Mouse (Mus musculus) midbrain, postnatal 0 days (tissue): Measurements from ENCODE around the gene E130308A19Rik. TPM values are rescaled to one million over a fixed set of nuclear protein-coding genes. Genes with fewer than 3 reads are reported as not detected.

Source experiments
- ATAC-seq: fragments of 200-750 bp; cut with Nextera tagmentation; 2 replicates; pipeline ENCODE4 v1.8.0; 2017; ENCODE audit warnings: moderate number of reproducible peaks, mild to moderate bottlenecking, moderate TSS enrichment, moderate library complexity; ENCODE audit not compliant: low FRiP score
- DNase-seq: peaks from one replicate; pipeline ENCODE4 v3.0.0-alpha.2; 2015; ENCODE audit warnings: low spot score
- H3K27ac ChIP-seq: fragments of 300-500 bp; sonication (generic); 2 replicates; pipeline ENCODE4 v1.5.1; 2014; ENCODE audit warnings: low read depth, mild to moderate bottlenecking, low read length, mixed read lengths
- H3K27me3 ChIP-seq: fragments of 300-500 bp; sonication (generic); 2 replicates; pipeline ENCODE4 v1.6.1; 2014; ENCODE audit warnings: low read length, control low read depth, mixed read lengths; ENCODE audit not compliant: insufficient read depth
- H3K36me3 ChIP-seq: fragments of 300-500 bp; sonication (generic); 2 replicates; pipeline ENCODE4 v1.6.1; 2014; ENCODE audit warnings: low read length, control low read depth, mixed read lengths; ENCODE audit not compliant: insufficient read depth
- H3K4me1 ChIP-seq: fragments of 300-500 bp; sonication (generic); 2 replicates; pipeline ENCODE4 v1.6.1; 2014; ENCODE audit warnings: mild to moderate bottlenecking, control low read depth, antibody characterized with exemption, low read length, mixed read lengths; ENCODE audit not compliant: insufficient read depth
- H3K4me2 ChIP-seq: fragments of 300-500 bp; sonication (generic); 2 replicates; pipeline ENCODE4 v1.6.1; 2014; ENCODE audit warnings: low read depth, mild to moderate bottlenecking, low read length, mixed read lengths; ENCODE audit not compliant: poor library complexity, severe bottlenecking
- H3K4me3 ChIP-seq: fragments of 300-500 bp; sonication (generic); 2 replicates; pipeline ENCODE4 v1.5.1; 2014; ENCODE audit warnings: low read depth, mild to moderate bottlenecking, low read length, moderate library complexity
- H3K9ac ChIP-seq: fragments of 300-500 bp; sonication (generic); replicated peaks from 2 replicates; pipeline ENCODE4 v1.6.1; 2014; ENCODE audit warnings: mild to moderate bottlenecking, low read length, moderate library complexity, mixed read lengths; ENCODE audit not compliant: poor library complexity, severe bottlenecking
- H3K9me3 ChIP-seq: fragments of 300-500 bp; sonication (generic); 2 replicates; pipeline ENCODE4 v1.6.1; 2016; ENCODE audit warnings: low read length, control low read depth
- CTCF ChIP-seq: IDR thresholded peaks from 2 replicates; pipeline ENCODE4 v1.5.1; 2016; ENCODE audit warnings: antibody characterized with exemption, mild to moderate bottlenecking
- WGBS: fragments of 180-500 bp; shearing (Covaris S2); extraction: QIAGEN DNeasy Blood & Tissue Kit; methylation state at CpG from one replicate; pipeline ENCODE4 v1.1.7; 2014; 5-methylcytosine and 5-hydroxymethylcytosine counted together
- polyA plus RNA-seq: library from polyadenylated mRNA; unstranded; fragments of >200 nt; fragmentation: Nextera tagmentation; extraction: Ambion mirVana; gene quantifications from 2 replicates; pipeline ENCODE4 v1.2.1, GENCODE M21; 2015
- total RNA-seq: library from RNA; depleted of rRNA; stranded (reverse); fragments of >200 nt; gene quantifications from 2 replicates; pipeline ENCODE4 v1.2.3, GENCODE M21; 2014; rRNA removed

The E130308A19Rik gene
- total and polyA plus RNA-seq, 2 experiments from 2014 or later: 27.9 to 33.5 TPM

DNA sequence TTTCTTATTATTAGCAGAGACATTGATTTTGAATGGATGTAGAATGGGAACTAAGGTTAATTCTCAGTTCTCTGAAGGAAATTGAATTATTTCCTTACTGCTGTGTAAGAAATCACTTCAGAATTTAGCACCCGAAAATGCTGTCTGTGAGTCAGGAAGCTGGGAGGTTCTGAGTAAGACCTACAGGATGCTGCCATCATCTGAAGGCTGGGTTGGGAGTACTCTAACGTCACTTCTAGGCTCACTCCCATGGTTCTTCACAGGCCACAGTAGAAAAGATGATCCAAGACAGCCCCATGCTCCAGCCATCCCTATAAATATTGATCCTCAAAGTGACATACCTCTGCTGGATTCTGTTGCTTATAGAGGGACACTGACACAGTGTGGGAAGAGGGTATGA is 181.5 kb downstream of the E130308A19Rik start:
- no peaks in the 10 kb centered on the region for H3K36me3 ChIP-seq
- DNase-seq: no peak
- 56% methylated on average over 2 of the region's 2 CpGs for WGBS
- no peak for TF ChIP-seq CTCF
- H3K9ac ChIP-seq: no peak overlapping the region; the same call in 1 of the 2 replicates
- H3K4me3 ChIP-seq: peak overlapping the region; percentile 97
- ATAC-seq: no peak
- H3K27ac ChIP-seq: no peak overlapping the region
- no peaks in the 10 kb centered on the region for H3K27me3 ChIP-seq
- H3K4me2 ChIP-seq: peak overlapping the region; percentile 87
- H3K9me3 ChIP-seq: no peaks in the 10 kb centered on the region
- peaks cover 3% of the 10 kb centered on the region; the same call in 1 of the 2 replicates for H3K4me1 ChIP-seq

DNA sequence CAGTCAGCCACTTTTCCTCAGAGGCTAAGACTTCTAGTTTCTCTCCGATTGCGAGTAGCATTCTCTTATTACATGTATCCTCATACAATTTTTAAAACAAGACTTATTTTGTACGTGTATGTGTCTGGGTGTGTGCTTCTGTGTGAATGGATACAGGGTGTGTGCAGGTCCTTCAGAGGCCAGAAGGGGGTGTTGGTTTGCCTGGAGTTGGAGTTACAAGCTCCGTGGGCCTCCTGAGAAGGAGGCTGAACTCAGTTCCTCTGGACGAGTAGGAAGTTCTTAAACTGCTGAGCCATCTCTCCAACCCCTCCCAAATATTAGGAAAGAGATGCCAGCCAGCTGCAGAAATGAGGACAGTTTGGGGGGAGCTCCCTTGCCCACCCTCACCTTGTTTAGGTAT is 182.4 kb downstream of the E130308A19Rik start:
- Histone ChIP-seq H3K4me1 (peaks cover 3% of the 10 kb centered on the region; the same call in 1 of the 2 replicates), H3K9me3 (no peaks in the 10 kb centered on the region), H3K36me3 (no peaks in the 10 kb centered on the region), H3K9ac (no peak overlapping the region), H3K27me3 (no peaks in the 10 kb centered on the region), H3K4me2 (no peak overlapping the region), H3K4me3 (no peak overlapping the region), H3K27ac (no peak overlapping the region)
- 72% methylated on average over 5 of the region's 5 CpGs for WGBS
- DNase-seq: no peak
- ATAC-seq: no peak
- peak; percentile 35 for TF ChIP-seq CTCF

Other genes with a start within 250 kb of the E130308A19Rik start
- 8.6 and 8.9 TPM in 2 replicates for gene Susd1, start 187.6 kb upstream of the E130308A19Rik start, total RNA-seq
- gene Susd1, start 187.6 kb upstream of the E130308A19Rik start, polyA plus RNA-seq: 2.0 and 2.2 TPM in 2 replicates
- gene Ptbp3, start 76.8 kb upstream of the E130308A19Rik start, total RNA-seq: 32.0 and 35.8 TPM in 2 replicates
- 9.7 and 10.5 TPM in 2 replicates for gene Ptbp3, start 76.8 kb upstream of the E130308A19Rik start, polyA plus RNA-seq
- gene Hsdl2, start 44.6 kb upstream of the E130308A19Rik start, total RNA-seq: 27.7 and 29.7 TPM in 2 replicates
- 33.0 and 39.4 TPM in 2 replicates for gene Hsdl2, start 44.6 kb upstream of the E130308A19Rik start, polyA plus RNA-seq
- 20.8 and 26.8 TPM in 2 replicates for gene Inip, start 175.4 kb downstream of the E130308A19Rik start, total RNA-seq
- gene Inip, start 175.4 kb downstream of the E130308A19Rik start, polyA plus RNA-seq: 33.0 and 35.8 TPM in 2 replicates
- 37.8 and 39.6 TPM in 2 replicates for gene Snx30, start 179.6 kb downstream of the E130308A19Rik start, total RNA-seq
- gene Snx30, start 179.6 kb downstream of the E130308A19Rik start, polyA plus RNA-seq: 18.1 and 21.7 TPM in 2 replicates